Mouse (Mus musculus): ENCODE measurements around the gene Syne3. TPM values are rescaled to one million over a fixed set of nuclear protein-coding genes. Genes with fewer than 3 reads are reported as not detected.

The Syne3 gene
- 8.4 TPM for polyA plus RNA-seq (2017; shearing (Covaris generic))

DNA sequence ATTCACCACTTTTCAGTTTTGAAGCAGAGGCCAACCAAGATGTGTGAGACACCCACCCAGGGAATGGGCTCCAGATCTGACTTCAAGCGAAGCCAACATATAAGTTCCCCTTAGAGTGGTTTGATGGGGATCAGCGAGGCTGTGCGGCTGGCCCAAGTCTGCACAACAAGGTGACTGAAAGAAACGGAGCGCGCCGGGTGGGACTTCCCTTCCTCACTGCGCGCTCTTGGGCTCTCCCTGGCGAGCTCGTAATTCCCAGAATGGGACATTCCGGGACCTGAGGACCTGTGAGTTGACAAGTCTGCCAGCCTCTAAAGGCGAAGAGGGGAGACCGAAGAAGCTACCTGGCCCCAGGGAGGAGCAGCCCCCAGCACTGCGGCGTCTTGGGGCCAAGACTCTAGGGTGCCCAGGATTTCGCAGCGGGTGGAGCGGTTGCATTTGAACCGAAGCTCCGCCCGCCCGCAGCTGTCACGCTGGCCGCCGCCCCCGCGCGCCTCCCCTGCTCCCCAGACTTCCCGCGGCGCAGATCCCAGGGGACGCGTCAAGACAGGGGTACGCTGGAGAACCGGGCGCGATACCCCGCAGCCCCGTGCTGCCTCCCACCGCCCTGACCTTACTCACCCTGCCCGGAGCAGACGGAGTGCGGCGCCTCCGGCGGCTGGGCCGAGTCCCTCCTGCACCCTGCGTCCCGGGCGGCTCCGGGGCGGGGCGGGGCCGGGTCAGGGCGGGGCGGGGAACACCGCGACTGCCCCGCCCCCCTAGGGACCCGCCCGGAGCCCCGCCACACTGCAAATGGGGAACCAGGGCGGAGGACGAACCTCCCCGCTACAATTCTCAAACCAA lies at the start of gene Syne3:
TSS of gene Syne3 (minus strand) at position 440 of the 843 bp plus-strand sequence.

DNA sequence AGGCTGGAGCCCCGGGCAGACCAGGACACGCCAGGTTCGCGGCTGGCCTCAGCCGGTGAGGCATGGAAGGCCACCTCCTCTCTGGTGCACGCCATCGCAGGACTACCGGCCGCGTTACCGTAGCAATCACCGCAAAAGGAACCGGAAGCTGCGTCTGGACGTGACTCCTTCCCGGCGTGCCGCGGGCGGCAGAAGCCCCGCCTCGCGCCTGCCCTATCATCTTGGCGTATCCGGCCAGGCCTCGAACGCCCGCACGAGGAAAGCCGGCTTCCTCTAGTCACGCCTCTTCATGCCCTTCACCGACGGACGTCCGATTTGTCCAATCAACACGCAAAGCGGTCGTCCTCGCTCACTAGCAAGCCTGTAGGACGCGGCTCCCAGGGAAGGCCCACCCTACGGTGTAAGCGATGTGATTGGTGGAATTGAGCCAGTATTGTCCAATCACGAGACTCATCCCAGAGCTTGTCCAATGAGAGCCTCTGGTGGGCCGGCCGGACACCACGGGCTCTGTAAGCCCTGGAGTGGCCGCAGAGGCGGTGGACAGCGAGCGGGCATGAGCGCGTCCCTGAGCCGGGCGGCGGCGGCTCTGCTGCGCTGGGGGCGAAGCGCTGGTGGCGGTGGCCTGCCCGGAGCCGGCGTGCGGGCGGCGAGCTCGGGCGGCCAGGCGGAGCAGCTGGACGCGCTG lies 22.7 kb upstream of the Syne3 start, which contains the start of gene Glrx5:
TSS of gene Glrx5 (plus strand) at position 542 of the 685 bp plus-strand sequence.

Other genes starting within 250 kb of the Syne3 start
- not detected for gene Clmn, start 144.7 kb downstream of the Syne3 start, polyA plus RNA-seq (2017; shearing (Covaris generic))
- gene Glrx5, start 22.9 kb upstream of the Syne3 start, polyA plus RNA-seq (2017; shearing (Covaris generic)), result 9.0 TPM
- gene Tcl1b2, start 136.2 kb upstream of the Syne3 start, polyA plus RNA-seq (2017; shearing (Covaris generic)), result not detected
- gene Tcl1b1, start 149.9 kb upstream of the Syne3 start, polyA plus RNA-seq (2017; shearing (Covaris generic)), result not detected
- not detected for gene Tcl1b5, start 166.5 kb upstream of the Syne3 start, polyA plus RNA-seq (2017; shearing (Covaris generic))
- gene Tcl1b3, start 181.2 kb upstream of the Syne3 start, polyA plus RNA-seq (2017; shearing (Covaris generic)), result not detected
- gene Tcl1b4, start 192.1 kb upstream of the Syne3 start, polyA plus RNA-seq (2017; shearing (Covaris generic)), result not detected
- not detected for gene Tcl1, start 213.0 kb upstream of the Syne3 start, polyA plus RNA-seq (2017; shearing (Covaris generic))

Data from activated CD4-positive, CD25-positive, alpha-beta regulatory T cell, adult 9 weeks (primary cell).